Mouse (Mus musculus): Measurements from ENCODE around the gene Ror2. TPM values are rescaled to one million over a fixed set of nuclear protein-coding genes. Genes with fewer than 3 reads are reported as not detected.

The Ror2 gene
- polyA plus RNA-seq, 1 experiment from 2014 or later, result 6.9 TPM

- Histone ChIP-seq H3K9me3 (ENCODE audit: control insufficient read depth, low read length) (no peaks in the 10 kb centered on the region), H3K27ac (replicated peaks) (no peak overlapping the region), H3K4me3 (ENCODE audit: low read depth, low read length) (no peak overlapping the region), H3K36me3 (ENCODE audit: control insufficient read depth, insufficient read depth, low read length) (no peaks in the 10 kb centered on the region), H3K4me1 (replicated peaks; ENCODE audit: control insufficient read depth, insufficient read depth) (peaks cover 6% of the 10 kb centered on the region), H3K4me2 (replicated peaks; ENCODE audit: low read depth) (no peak overlapping the region), H3K9ac (ENCODE audit: low read length) (no peak overlapping the region), H3K27me3 (ENCODE audit: control insufficient read depth, insufficient read depth, low read length) (no peaks in the 10 kb centered on the region)
- DNase-seq (ENCODE audit: low spot score) (no peak), ATAC-seq (ENCODE audit: low FRiP score, low TSS enrichment) (peak; percentile 32; the same call in 1 of the 2 replicates)
- no peak for TF ChIP-seq EP300 (optimal IDR thresholded peaks at IDR 0.05)
- no peak for TF ChIP-seq CTCF (IDR thresholded peaks at IDR 0.05; ENCODE audit: low read depth)
- WGBS, result 41% methylated on average over 17 of the region's 17 CpGs
These were observed 80.6 kb downstream of the Ror2 start for GRCm38 (mm10) chr13:53205128-53205911.

DNA sequence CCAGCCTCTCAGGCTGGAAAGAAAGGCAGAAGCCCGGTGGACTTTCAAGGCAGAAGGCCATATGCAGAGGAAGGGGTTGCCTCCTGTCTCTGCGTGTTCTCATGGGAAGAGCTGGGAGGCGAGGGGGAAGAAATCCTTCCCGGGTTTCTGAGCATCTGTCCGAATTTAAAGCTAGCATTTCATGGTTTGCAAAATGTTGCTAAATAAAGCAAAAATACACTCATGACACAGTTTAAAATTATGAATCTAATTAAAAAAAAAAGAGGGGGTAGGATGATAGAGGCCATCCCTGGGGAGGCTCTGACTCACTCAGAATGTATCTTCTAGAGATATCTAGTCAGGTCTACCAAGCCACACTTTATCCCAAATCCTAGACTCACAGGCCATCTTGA is 83.5 kb downstream of the Ror2 start:
- no peak overlapping the region for H3K4me2 ChIP-seq (replicated peaks; ENCODE audit: low read depth)
- no peaks in the 10 kb centered on the region for H3K9me3 ChIP-seq (ENCODE audit: control insufficient read depth, low read length)
- DNase-seq (ENCODE audit: low spot score), result no peak
- peak overlapping the region; percentile 70; the same call in 1 of the 2 replicates for H3K27ac ChIP-seq (replicated peaks)
- no peak for ATAC-seq (ENCODE audit: low FRiP score, low TSS enrichment)
- H3K4me1 ChIP-seq (replicated peaks; ENCODE audit: control insufficient read depth, insufficient read depth), result peaks cover 6% of the 10 kb centered on the region
- no peaks in the 10 kb centered on the region for H3K27me3 ChIP-seq (ENCODE audit: control insufficient read depth, insufficient read depth, low read length)
- no peaks in the 10 kb centered on the region for H3K36me3 ChIP-seq (ENCODE audit: control insufficient read depth, insufficient read depth, low read length)
- H3K9ac ChIP-seq (ENCODE audit: low read length), result 0 out of 2 replicates have a peak overlapping the region, but pooled peaks have one; percentile 48
- 50% methylated on average over 5 of the region's 5 CpGs for WGBS
- no peak overlapping the region for H3K4me3 ChIP-seq (ENCODE audit: low read depth, low read length)
- TF ChIP-seq EP300 (optimal IDR thresholded peaks at IDR 0.05) (no peak), CTCF (IDR thresholded peaks at IDR 0.05; ENCODE audit: low read depth) (no peak)

DNA sequence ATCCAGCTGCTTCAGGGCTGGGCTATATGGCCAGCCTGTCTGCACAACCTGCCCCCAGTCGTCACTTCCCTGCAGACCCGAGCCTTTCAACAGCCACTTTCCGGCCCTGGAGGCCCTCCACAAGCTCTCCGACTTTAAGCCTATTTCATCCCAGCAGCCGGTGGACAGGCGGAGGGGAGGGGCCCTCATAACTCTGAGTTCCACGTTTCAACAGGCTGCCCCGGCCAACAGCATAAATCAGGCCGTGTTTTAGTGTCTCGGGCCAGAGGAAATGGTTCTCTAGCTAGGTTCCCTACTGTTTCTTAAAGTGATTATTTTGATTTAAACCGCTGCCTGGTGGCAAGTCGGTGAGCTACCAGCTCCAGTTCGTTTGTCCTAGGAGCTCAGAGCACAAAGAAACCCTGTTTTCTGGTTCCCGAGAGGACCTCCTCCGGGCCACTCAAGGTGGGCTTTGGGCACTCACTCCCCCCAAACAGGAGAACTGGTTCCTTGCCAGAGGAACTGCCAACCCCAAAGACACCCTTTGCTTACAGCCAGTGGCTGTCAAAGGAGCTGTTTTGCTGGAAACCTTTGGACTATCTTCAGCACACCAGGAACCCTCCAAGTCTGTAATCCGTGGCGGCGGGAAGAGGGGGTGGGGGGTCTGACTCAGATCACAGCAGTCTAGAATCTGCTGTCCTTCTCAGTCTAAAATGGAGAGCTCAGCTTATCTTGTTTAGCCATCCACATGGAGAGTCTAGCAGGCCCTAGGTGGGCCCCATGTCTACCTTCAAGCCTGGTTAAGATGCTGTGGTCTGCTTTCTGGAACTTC is 84.1 kb downstream of the Ror2 start:
- ATAC-seq (ENCODE audit: low FRiP score, low TSS enrichment) (peak; percentile 57; the same call in 1 of the 2 replicates), DNase-seq (ENCODE audit: low spot score) (peak; percentile 57)
- H3K36me3 ChIP-seq (ENCODE audit: control insufficient read depth, insufficient read depth, low read length), result no peaks in the 10 kb centered on the region
- H3K4me1 ChIP-seq (replicated peaks; ENCODE audit: control insufficient read depth, insufficient read depth), result peaks cover 6% of the 10 kb centered on the region
- peak overlapping the region; percentile 48; the same call in 1 of the 2 replicates for H3K9ac ChIP-seq (ENCODE audit: low read length)
- no peaks in the 10 kb centered on the region for H3K9me3 ChIP-seq (ENCODE audit: control insufficient read depth, low read length)
- H3K27ac ChIP-seq (replicated peaks), result peak overlapping the region; percentile 70; the same call in 1 of the 2 replicates
- H3K4me2 ChIP-seq (replicated peaks; ENCODE audit: low read depth), result 0 out of 2 replicates have a peak overlapping the region, but pooled peaks have one; percentile 12
- 19% methylated on average over 18 of the region's 18 CpGs for WGBS
- no peak overlapping the region for H3K4me3 ChIP-seq (ENCODE audit: low read depth, low read length)
- TF ChIP-seq CTCF (IDR thresholded peaks at IDR 0.05; ENCODE audit: low read depth), result no peak
- no peak for TF ChIP-seq EP300 (optimal IDR thresholded peaks at IDR 0.05)
- H3K27me3 ChIP-seq (ENCODE audit: control insufficient read depth, insufficient read depth, low read length), result no peaks in the 10 kb centered on the region

- 84% methylated on average over 4 of the region's 4 CpGs for WGBS
- Histone ChIP-seq H3K9ac (ENCODE audit: low read length) (no peak overlapping the region), H3K4me3 (ENCODE audit: low read depth, low read length) (no peak overlapping the region), H3K36me3 (ENCODE audit: control insufficient read depth, insufficient read depth, low read length) (no peaks in the 10 kb centered on the region), H3K27ac (replicated peaks) (no peak overlapping the region), H3K9me3 (ENCODE audit: control insufficient read depth, low read length) (no peaks in the 10 kb centered on the region), H3K4me1 (replicated peaks; ENCODE audit: control insufficient read depth, insufficient read depth) (peaks cover 6% of the 10 kb centered on the region), H3K4me2 (replicated peaks; ENCODE audit: low read depth) (no peak overlapping the region), H3K27me3 (ENCODE audit: control insufficient read depth, insufficient read depth, low read length) (no peaks in the 10 kb centered on the region)
- DNase-seq (ENCODE audit: low spot score) (no peak), ATAC-seq (ENCODE audit: low FRiP score, low TSS enrichment) (no peak)
- no peak for TF ChIP-seq EP300 (optimal IDR thresholded peaks at IDR 0.05)
- TF ChIP-seq CTCF (IDR thresholded peaks at IDR 0.05; ENCODE audit: low read depth), result no peak
These were observed 85.8 kb downstream of the Ror2 start for GRCm38 (mm10) chr13:53200121-53200520.

- H3K4me3 ChIP-seq (ENCODE audit: low read depth, low read length), result no peak overlapping the region
- H3K4me1 ChIP-seq (replicated peaks; ENCODE audit: control insufficient read depth, insufficient read depth), result peaks cover 6% of the 10 kb centered on the region
- H3K36me3 ChIP-seq (ENCODE audit: control insufficient read depth, insufficient read depth, low read length), result no peaks in the 10 kb centered on the region
- 71% methylated on average over 7 of the region's 7 CpGs for WGBS
- no peak overlapping the region for H3K9ac ChIP-seq (ENCODE audit: low read length)
- no peak overlapping the region for H3K4me2 ChIP-seq (replicated peaks; ENCODE audit: low read depth)
- DNase-seq (ENCODE audit: low spot score) (no peak), ATAC-seq (ENCODE audit: low FRiP score, low TSS enrichment) (no peak)
- H3K27ac ChIP-seq (replicated peaks), result no peak overlapping the region
- H3K9me3 ChIP-seq (ENCODE audit: control insufficient read depth, low read length), result no peaks in the 10 kb centered on the region
- no peaks in the 10 kb centered on the region for H3K27me3 ChIP-seq (ENCODE audit: control insufficient read depth, insufficient read depth, low read length)
- TF ChIP-seq CTCF (IDR thresholded peaks at IDR 0.05; ENCODE audit: low read depth) (no peak), EP300 (optimal IDR thresholded peaks at IDR 0.05) (no peak)
These were observed 86.7 kb downstream of the Ror2 start for GRCm38 (mm10) chr13:53199262-53199661.
